Mouse (Mus musculus) layer of hippocampus, adult 11-12 months (tissue): ENCODE measurements around the gene Apba2.

Experiments used
- DNase-seq: peaks from one replicate; pipeline ENCODE4 v3.0.0; 2022; ENCODE audit warnings: low spot score

Apba2 gene

DNA sequence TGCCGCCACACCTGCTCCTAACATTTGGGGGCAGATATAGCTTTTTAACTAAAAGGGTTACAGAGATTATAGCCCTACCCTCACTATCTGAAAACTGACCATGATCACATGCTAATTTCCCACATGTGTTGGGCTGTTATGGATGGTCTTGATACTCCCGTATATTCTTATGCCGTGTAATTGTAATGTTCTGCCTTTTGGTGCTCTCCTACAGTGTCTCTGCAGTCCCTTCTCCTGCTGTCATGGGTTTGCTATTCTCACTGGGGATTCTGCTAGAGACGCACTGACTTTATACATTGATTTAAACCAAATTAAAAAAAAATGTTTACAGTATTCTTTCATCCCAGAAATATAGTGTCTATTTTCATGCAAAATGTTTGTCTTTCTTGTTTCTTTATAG is 157.4 kb downstream of the Apba2 start:
- no peak for DNase-seq

DNA sequence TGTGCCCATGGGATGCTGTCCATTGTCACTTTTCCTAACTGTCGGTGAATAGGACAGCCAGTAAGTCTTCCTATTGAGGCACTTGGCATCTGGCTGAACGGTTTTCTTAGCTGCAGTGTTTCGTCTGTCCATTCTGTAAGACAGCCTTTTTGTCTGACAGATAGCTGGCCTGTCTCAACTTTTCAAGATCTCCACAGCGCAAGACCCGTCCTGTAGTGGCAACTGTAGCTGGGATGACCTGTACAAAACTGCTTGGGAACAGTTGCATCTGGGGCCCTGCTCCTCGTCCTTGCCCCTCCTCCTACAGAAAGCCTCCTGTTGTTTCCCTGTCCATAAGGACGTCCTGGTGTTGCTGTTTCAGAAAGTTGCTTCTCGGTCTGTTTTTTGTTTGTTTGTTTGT is 157.8 kb downstream of the Apba2 start:
- no peak for DNase-seq

DNA sequence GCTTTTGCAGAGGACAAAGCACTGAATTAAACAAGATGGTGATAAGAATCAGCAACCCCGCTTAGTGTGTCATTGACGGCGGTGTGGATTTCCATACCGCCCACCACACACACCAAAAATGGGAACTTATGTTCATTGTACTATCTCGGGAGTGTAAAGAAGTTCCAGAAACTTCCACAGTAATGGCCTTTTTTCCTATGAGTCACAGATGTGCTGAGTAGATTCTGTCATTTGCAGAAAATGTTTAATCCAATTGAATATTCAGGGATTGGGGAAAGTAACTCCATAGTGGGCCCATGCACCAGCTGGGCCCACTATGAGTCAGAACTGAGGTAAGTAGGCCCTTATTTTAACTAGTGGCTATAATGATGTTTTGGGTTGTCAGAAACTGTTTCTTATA is 161.0 kb downstream of the Apba2 start:
- DNase-seq: peak; percentile 28

DNA sequence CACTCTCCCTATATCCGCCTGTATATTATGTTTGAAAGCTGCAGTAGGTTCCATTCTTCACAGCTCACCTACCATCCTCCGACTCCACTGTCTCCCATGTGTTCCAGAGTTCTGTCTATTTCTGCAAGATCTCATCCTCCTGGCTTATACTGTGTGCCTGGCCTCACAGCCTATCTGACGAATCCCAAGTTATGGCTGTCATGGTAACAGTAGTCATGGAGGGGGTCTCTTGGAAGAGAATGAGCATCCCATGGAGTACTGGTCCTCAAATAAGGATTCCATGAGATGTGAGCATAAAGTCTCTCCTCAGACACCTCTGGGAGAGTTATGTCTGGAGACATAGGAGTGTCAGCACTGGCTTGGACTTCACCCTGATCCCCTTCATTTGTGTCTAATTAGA is 162.1 kb downstream of the Apba2 start:
- no peak for DNase-seq

DNA sequence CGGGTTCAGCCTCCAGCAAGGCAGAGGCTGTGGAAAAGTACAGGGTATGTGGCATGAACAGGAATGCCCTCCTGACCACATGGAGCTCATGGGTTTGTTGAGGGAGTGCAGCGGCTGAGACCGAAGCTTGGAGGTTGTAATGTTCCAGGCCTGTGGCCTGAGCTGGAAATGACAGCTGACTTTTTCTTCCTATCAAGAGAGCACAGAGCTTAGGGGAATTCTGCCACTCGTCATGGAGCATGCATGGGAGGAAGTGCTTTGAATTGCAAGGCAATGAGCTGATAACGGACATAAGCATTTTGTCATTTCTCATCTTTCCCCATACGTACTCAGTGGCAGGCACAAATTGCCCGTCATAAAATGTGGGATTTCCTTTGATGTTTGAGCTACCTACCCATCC is 163.6 kb downstream of the Apba2 start:
- DNase-seq: no peak

DNA sequence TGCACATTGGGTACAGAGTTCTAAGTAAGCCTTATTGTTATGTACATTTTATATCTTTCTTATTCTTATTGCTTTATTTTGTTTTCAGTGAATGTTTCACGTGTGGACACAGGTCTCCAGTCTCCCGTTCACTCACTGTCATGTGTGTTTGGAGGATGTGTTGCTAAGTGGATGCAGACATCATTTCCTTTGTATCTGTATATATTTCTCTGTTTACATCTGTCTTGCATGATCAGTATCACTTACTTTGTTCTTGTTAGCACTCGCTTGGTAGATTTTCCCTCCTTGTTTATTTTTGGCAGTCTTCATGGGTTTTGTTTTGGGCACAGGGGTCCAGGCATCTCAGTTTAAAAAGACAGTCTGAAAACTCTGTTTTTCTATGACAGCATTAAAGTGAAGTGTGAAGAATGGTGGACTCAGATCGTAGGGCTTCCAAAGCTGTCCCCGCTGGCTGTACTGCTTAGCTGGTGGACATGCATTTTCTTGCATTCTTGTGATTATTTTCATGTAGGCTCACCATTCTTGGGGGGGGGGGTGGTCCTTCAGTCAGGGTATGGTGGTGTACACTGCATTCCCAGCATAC is 164.3 kb downstream of the Apba2 start:
- DNase-seq: no peak

DNA sequence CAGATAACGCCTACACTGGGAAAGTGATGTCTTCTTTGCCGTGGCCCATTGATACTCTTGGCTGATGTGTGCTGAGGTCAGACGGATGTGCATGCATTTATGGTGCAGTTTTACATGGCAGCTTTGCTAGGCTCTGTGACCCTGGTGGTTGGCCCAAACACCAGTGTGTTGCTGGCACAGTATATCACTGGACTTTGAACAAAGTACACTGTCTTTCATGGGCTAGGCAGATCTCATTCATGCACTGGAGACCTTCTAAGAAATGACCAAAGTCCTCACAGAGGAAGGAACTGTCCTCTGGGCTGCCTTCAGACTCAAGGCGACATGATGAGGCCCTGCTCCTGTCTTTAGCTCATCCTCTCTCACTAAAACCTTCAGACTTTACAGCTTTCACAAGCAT is 166.5 kb downstream of the Apba2 start:
- DNase-seq: no peak

DNA sequence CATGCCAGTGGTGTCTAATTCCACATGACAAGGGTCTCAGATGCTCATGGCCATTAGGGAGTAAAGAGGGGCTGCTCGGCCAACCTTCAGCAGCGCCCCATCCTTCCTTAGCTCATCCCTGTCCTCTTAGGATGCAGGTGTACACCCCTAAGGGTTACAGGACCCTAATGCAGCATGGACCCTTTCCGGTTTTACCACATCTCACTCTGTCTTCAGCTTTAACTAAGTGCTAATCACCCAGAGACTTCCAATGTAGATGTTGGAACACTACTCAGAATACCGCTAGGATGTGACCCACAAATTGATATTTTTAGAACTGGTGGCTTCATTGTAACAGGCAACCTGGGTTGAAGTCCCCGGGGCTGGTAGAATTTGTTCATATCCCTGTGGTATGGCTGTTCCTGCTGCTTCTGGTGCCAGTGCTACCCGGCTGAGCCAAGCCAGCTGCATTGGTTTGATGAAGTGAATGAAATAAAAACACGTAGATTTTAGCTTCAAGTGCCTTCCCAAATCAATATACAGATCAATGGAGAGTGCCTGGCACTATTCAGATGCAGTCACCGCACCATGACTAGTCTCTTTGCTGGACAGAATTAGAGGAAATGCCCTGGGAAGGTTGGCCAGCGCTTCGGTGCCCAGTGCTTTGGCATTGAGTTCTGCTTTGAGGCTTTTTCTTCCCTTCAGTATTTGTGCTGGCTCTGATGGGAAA is 178.4 kb downstream of the Apba2 start:
- no peak for DNase-seq

DNA sequence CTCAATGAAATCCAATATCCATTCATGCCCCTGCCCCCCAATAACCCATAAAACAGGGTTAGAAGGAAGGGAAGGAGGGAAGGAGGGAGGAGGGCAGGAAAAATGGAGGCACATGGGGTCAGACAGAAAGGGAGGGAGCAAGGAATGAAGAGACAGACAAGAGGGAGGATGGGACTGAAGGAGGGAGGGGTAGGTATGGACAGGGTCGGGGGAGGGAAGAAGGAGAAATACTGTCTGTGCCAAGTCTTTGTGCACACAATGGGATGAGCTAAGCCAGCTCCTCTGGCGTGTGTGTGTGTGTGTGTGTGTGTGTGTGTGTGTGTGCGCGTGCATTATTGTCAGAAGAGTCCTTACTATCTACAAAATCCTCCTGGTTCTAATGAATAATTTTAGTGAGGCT is 183.4 kb downstream of the Apba2 start:
- DNase-seq: no peak

DNA sequence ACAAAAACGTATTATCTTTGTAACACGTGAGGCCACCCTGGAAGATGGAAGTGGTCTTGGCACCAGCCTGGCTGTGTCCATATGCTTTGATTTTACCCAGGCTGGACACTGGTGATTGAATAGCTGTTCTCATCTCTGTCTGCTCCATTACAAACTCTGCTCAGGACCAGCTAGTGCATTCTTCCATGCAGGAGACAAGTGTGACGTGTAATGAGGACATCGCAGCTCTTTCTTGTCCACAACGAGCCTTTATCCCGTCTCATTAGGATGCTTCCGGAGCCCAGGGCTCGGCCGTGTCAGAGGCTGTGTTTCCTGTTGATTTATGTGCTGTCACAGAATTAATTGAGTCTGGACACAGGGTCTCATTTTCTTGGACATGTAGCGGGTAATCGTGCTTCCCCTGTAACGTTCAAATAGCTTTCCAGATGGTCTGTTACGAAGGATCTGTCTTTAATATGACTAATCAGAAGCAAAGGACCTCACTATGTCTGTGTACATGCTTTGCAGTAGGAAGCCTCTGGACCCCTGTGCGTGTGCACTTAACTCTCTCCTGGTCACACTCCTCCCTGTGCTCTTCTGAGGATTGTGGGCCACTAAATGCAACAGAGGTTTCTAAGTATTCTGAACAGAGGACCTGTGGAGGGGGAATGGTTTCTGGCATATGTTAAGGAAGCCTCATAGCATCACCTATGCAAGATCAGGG is 186.8 kb downstream of the Apba2 start:
- DNase-seq: no peak

DNA sequence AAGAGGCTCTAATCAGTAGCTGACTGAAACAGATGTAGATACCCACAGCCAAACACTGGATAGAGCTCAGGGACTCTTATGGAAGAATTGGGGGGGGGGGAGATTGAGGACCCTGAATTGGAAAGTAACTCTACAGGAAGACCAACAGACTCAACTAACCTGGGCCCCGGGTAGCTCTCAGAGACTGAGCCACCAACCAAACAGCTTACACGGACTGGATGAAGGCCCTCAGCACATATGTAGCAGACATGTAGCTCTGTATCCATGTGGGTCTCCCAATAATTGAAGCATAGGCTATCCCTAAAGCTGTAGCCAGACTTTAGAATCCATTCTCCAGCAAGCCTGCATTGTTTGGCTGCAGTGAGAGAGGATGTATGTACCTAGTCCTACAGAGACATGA is 190.3 kb downstream of the Apba2 start:
- no peak for DNase-seq

DNA sequence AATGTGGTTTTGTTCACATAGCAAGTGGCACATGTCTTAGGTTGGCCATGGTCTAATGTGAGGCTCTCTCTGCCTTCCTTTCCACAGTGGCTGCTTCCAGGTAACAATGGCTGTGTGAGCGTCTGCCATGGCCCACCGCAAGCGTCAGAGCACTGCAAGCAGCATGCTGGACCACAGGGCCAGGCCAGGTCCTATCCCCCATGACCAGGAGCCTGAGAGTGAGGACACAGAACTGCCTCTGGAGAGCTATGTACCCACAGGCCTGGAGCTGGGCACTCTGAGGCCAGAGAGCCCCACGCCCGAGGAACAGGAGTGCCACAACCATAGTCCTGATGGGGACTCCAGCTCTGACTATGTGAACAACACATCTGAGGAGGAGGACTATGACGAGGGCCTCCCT is 193.4 kb downstream of the Apba2 start:
- no peak for DNase-seq

DNA sequence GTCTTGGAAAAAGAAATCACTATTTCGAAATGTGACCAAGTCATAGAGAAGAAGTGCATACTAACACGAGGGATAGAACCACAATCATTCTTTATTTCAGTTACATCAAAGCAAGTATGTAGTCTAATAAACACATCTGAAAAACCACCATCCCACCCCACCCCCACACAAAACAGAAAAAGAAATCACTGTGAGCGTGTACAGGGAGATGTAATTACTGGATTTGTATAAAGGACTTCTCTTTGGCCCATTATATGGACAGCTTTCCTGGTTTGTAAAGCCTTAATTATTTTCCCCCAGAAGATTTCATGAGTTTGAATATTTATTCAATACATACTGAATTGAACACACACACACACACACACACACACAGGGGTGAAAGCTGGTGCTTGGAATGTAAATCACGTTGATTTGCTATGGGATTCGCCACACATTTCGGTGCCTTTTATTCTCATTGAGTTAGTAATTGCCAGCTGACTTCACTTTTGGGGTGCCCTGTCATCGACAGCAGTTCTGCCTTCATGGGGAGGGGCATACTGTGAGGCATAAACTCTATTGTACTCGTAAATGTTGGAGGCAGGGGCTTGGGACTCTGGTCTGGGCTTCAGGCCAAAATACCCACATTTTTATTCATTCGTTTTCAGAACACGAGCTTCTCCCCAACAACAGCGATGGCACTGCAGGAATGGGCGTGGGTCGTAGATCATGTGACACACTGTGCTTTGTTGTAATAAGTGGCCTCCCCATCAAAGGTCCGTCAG is 195.2 kb downstream of the Apba2 start:
- peak; percentile 50 for DNase-seq

DNA sequence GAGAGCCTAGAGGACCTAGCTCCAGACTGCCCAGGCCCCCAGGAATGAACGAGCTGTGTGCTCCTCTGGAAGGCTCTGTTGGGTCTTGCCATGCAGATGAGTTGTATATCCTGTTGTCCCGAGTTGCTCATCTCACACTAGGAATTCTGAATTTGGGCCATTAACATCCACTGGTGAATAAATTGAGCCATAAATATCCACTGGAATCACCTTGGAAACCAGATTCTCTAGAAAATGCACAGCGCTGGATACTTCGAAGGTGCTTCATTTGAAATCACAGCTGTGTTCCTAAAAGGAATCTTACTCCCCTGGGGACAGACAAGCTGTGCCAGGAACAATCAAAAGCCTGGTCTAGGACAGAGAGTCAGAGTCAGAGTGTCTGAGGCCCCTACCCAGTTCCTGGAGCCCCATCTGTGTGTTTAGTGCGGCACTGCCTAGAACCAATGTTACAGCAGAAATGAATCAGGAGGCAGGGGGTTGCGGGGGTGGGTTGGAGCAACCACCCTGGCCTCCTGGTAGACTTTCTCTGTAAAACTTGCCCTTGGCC is 196.4 kb downstream of the Apba2 start:
- DNase-seq: no peak

DNA sequence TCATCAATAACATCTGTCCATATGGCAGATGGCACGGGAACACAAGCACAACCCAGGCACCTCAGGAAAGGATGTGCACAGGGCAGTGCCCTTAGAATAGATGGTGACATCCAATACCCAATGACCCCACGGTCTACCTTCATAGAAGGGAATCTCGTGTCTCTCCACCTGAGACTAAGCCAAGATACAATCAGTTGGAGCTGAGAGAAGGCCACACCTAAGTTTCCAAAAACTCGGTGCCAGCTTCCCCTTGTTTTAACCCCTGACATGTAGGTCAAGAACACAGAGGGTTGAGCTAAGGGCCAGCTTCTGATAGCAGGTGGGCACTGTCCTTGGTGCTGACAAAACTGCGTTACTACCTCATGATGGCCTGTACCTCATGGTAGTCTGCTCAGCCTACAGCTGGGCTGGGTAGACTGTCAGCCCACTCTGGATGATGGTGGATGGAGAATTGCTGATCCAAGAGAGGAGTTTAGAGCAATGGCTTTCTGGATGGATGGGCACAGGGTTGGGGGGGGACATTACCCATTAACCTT is 202.6 kb downstream of the Apba2 start:
- no peak for DNase-seq

DNA sequence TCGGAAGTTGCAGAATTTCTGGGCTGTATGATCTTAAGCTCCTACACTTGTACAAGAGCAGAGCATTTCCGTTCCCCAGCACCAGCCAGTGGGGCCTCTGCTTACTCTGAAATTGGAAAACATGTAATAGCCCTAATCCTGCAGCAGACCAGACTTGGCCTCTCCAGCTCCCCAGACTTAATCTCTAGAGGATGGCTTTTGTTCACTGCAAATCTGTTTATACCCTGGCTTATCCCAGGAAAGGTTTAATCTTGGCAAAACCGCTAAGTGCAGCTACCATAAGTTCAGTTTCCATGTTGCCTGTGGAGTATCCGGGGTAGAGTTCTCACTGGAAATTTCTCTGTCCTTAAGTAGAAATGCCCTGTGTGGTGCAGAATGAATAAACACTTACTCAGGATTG is 206.7 kb downstream of the Apba2 start:
- DNase-seq: no peak

DNA sequence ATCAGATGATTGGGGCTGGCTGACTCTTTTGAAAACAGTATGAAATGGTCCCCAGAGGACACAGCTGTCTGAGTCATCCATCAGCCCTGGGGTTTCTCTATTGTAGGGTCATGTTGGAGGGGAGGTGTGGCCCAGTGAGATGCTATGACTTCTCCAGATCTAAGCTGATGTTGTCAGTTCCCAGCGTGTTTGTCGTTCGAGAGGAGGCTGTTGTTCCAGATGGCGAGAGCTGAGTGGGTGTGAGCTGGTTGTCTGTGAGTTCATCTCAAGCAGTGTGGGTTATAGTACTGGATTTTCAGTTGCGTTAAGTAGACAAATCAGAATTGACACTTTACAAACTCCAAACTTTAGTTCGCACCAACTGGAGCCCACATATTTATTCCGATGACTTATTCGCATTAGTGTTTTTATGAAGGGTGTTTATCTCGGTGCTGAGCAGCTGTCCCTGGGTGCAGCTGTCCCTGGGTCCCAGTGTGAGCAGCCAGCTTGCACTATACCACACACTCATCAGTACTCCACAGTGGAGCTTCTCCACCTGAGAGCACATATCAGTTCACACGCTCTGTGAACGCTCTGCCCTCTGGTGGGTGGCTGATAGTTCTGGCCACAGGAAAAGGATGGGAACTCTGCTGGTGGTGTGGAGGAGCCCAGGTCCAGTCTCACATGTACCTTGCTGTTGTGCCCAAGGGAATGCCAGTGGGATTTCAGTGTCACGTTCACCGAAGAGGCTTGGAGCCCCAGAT is 208.2 kb downstream of the Apba2 start:
- DNase-seq: peak; percentile 58

DNA sequence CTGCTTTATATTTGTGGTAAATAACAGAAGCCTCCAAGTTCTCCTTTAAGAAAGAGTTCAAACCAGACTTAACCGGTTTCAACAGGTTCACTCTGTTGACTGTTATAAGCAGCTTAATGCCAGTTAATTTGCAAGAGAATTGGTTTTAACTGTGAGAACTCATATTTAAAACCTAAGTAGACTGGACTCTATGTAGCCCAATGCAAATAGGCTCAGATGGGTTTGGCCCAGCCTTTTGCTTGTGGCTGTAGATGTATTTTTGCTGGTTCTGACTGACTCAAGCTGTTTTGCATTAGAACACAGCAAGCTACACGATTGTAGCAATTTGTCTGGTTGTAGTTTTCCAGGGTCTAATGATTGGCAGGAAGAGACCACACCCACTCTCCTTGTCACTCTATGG is 214.8 kb downstream of the Apba2 start:
- DNase-seq: no peak

DNA sequence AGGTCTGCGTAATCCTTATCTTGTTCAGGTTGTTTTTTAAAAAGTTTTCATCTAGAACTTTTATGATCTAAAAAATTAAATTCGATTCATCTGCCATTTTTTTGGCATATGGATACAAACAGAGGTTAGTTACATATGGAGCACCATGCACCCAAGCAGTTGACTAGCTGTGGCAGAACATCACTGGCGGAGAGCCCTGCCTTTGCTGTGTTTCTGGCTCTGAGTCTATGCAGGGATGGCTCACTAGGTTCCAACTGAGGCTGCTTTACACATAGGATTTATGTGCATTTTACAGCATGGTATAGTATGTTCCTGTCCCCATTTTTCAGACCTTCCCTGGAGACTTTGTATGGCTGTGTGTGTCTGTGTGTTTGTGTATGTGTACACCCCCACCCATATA is 221.8 kb downstream of the Apba2 start:
- DNase-seq: no peak

DNA sequence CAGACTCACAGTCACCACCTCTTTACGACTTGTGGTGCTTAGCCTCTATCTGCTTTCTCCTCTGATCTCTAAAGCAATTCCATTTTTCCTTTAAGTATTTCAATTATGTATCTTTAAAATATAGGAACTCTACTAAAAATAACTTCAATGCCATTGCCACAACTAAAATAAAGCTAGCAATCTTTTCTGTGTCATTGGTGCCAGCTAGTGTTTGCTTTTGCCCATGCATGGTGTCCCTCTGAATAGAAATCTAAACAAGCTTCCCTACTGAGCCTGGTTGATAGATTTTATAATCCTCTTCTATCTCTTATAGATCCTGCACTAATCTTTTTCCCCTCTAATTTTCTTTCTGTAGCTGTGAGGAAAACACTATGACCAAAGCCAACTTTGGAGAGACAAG is 222.9 kb downstream of the Apba2 start:
- no peak for DNase-seq

DNA sequence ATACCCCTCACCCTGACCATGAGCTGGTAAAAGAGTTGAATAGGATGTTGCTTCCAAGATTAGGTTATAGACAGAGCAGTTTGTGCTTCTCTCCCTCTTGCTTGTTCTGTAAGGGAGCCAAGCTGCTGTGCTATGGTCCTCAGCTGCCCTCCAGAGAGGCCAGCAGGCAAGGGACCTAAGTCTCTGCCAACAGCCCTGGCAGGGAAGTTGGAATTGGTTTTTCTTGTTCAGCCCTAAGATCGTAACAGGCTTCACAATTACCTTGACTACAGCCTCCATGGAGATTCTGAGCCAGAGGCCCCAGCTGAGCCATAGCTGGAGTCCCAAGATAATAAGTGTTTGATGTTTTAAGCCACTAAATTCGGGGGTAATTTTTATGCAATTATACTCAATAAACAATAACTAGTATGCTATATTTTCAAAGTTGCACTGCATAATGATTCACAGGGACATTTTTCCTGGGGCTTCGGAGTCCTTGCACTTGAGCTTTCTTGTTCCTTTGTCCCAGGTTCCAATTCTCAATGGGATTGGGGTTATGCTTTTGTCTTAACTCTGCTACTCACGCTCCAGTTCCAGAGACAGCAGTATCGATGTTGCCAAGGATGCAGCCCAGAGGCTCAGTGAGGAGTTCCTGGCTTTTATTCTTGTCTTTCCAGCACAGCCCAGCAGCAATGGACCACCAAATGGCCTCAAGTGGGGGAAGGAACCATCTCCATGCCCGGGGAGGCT is 224.6 kb downstream of the Apba2 start:
- DNase-seq: no peak
